Mouse (Mus musculus) CD4-positive helper T cell, adult 2 months (primary cell): ENCODE measurements around the gene Mymx.

Experiments
- DNase-seq: peaks from one replicate; pipeline ENCODE4 v3.0.0-alpha.2; 2012; ENCODE audit warnings: low read depth, missing footprints, low spot score

Gene Mymx

GRCm38 (mm10) chr17:45572103-45573086 is 29.5 kb downstream of the Mymx start:
- DNase-seq = peak; percentile 91

- peak; percentile 55 for DNase-seq
These were observed 31.9 kb downstream of the Mymx start for GRCm38 (mm10) chr17:45569999-45570398.

- DNase-seq = peak; percentile 24
These were observed 32.9 kb downstream of the Mymx start for GRCm38 (mm10) chr17:45568990-45569389.

GRCm38 (mm10) chr17:45567162-45567601 is 34.7 kb downstream of the Mymx start:
- peak; percentile 52 for DNase-seq

- peak; percentile 51 for DNase-seq
These were observed 35.3 kb downstream of the Mymx start for GRCm38 (mm10) chr17:45566360-45567161.

- DNase-seq = no peak
These were observed 35.9 kb downstream of the Mymx start for GRCm38 (mm10) chr17:45566031-45566359.

- DNase-seq = no peak
These were observed 36.8 kb downstream of the Mymx start for GRCm38 (mm10) chr17:45565103-45565502.

GRCm38 (mm10) chr17:45564531-45565084 is 37.3 kb downstream of the Mymx start:
- peak; percentile 50 for DNase-seq

GRCm38 (mm10) chr17:45563655-45564530 is 38.0 kb downstream of the Mymx start, which contains the start of gene Slc35b2:
TSS of gene Slc35b2 (plus strand) at chr17:45563874.
- DNase-seq = peak; percentile 90

GRCm38 (mm10) chr17:45563216-45563615 is 38.7 kb downstream of the Mymx start:
- DNase-seq = no peak

- DNase-seq = peak; percentile 16
These were observed 42.0 kb downstream of the Mymx start for GRCm38 (mm10) chr17:45559732-45560525.

- peak; percentile 83 for DNase-seq
These were observed 43.7 kb downstream of the Mymx start for GRCm38 (mm10) chr17:45557998-45558862.

GRCm38 (mm10) chr17:45557246-45557824 is 44.6 kb downstream of the Mymx start:
- DNase-seq = peak; percentile 68

GRCm38 (mm10) chr17:45556514-45557245 is 45.2 kb downstream of the Mymx start:
- no peak for DNase-seq

- no peak for DNase-seq
These were observed 45.8 kb downstream of the Mymx start for GRCm38 (mm10) chr17:45556107-45556489.

GRCm38 (mm10) chr17:45555452-45556106 is 46.3 kb downstream of the Mymx start, which contains the start of gene Nfkbie:
TSS of gene Nfkbie (plus strand) at chr17:45555703.
- DNase-seq = peak; percentile 96

- DNase-seq = peak; percentile 42
These were observed 47.5 kb downstream of the Mymx start for GRCm38 (mm10) chr17:45554420-45554819.
